20 mouse cellular contexts compared by ENCODE assay signal in genomic region chr11:114723030-114723429, GRCm38 (mm10). TPM values are rescaled to one million over a fixed set of nuclear protein-coding genes. Genes with fewer than 3 reads are reported as not detected.
DNase-seq lines count a peak whose midpoint lies in the region; ATAC-seq and TF ChIP-seq lines count a peak whose summit lies in the region.
"Had no signal": no experiment of that assay in that cellular context is flagged by ENCODE, and none has a peak within 500 bp of the region (broad histone marks: within the 10 kb centered on the region; RNA-seq: fewer than 3 reads in every experiment).

No protein-coding gene starts in this region.

- WGBS in neural tube, embryonic 15.5 days: 79% methylated on average over 13 of the region's 13 CpGs

- no peak overlapping the region for H3K27ac ChIP-seq in gastrocnemius, adult 2 months
- no peak overlapping the region for H3K27ac ChIP-seq in CH12.LX (ENCODE audit: insufficient read depth, low read depth)
- H3K27ac ChIP-seq in neural tube, embryonic 15.5 days (replicated peaks): no peak overlapping the region
- H3K27ac ChIP-seq: heart, embryonic 13.5 days; kidney, postnatal 0 days; limb, embryonic 15.5 days; neural tube, embryonic 12.5 days had no signal

- no peak for TF ChIP-seq CTCF in gastrocnemius, adult 2 months (IDR thresholded peaks at IDR 0.05)
- TF ChIP-seq CTCF in CH12.LX (conservative IDR thresholded peaks at IDR 0.05 in 1 of 2, IDR thresholded peaks at IDR 0.05 in 1 of 2; ENCODE audit: low read depth in 2 of 2, low read length in 2 of 2): no peak

- dilution Hi-C loops in CH12.LX (cut with MboI; ENCODE audit: extremely low pct_ligation_motif_present, extremely low pct_unique_long_range_greater_than_20kb, low sequenced_read_pairs): no loop called here

- no peak for ATAC-seq in neural tube, embryonic 15.5 days (ENCODE audit: low FRiP score)
- ATAC-seq: intestine, embryonic 16.5 days; liver, postnatal 0 days; midbrain, embryonic 16.5 days had no signal

- no peak overlapping the region for H3K9ac ChIP-seq in CH12.LX (ENCODE audit: insufficient read depth, low read depth)
- H3K9ac ChIP-seq in neural tube, embryonic 15.5 days (replicated peaks): no peak overlapping the region
- H3K9ac ChIP-seq: heart, embryonic 13.5 days; limb, embryonic 15.5 days; liver, postnatal 0 days; neural tube, embryonic 12.5 days had no signal

- H3K9me3 ChIP-seq in CH12.LX (replicated peaks; ENCODE audit: low read length): peaks cover 8% of the 10 kb centered on the region
- H3K9me3 ChIP-seq in neural tube, embryonic 15.5 days (replicated peaks): no peaks in the 10 kb centered on the region
- H3K9me3 ChIP-seq: heart, embryonic 13.5 days; limb, embryonic 15.5 days; neural tube, embryonic 12.5 days had no signal

- peak; percentile 62 for TF ChIP-seq EP300 in CH12.LX (IDR thresholded peaks at IDR 0.05; ENCODE audit: low read length)

- no peak for TF ChIP-seq RAD21 in CH12.LX (IDR thresholded peaks at IDR 0.05; ENCODE audit: low read depth, low read length)

- H3K4me3 ChIP-seq in gastrocnemius, adult 2 months: no peak overlapping the region
- no peak overlapping the region for H3K4me3 ChIP-seq in CH12.LX (replicated peaks in 1 of 3; ENCODE audit: low read depth in 2 of 3, low read length in 2 of 3, poor library complexity in 1 of 3)
- H3K4me3 ChIP-seq in neural tube, embryonic 15.5 days (replicated peaks): no peak overlapping the region
- H3K4me3 ChIP-seq: heart, embryonic 13.5 days; limb, embryonic 15.5 days; neural tube, embryonic 12.5 days had no signal

- peak; percentile 39 for DNase-seq in gastrocnemius, adult 2 months
- no peak for DNase-seq in gastrocnemius, postnatal 10 days
- DNase-seq in CH12.LX (ENCODE audit: extremely low read depth): peak; percentile 75
- DNase-seq in adrenal gland, adult 8-10 months: peak; percentile 82
- peak; percentile 22 for DNase-seq in fibroblast of lung, adult 2 months (ENCODE audit: low read depth)
- DNase-seq in right cerebral cortex, postnatal 36 days (ENCODE audit: low spot score in 2 of 2): no peak
- DNase-seq in neural tube, embryonic 10.5 days (ENCODE audit: extremely low spot score, low spot score): no peak
- DNase-seq: cerebellum, postnatal 14 days; liver, postnatal 0 days; retina, postnatal 1 day had no signal

- H3K27me3 ChIP-seq in CH12.LX (replicated peaks): peaks cover 17% of the 10 kb centered on the region
- no peaks in the 10 kb centered on the region for H3K27me3 ChIP-seq in neural tube, embryonic 15.5 days (replicated peaks)
- H3K27me3 ChIP-seq: heart, embryonic 13.5 days; neural tube, embryonic 12.5 days had no signal

- no peak for TF ChIP-seq POLR2A in CH12.LX (IDR thresholded peaks at IDR 0.05; ENCODE audit: low read depth, low read length)

- H3K4me1 ChIP-seq in CH12.LX (ENCODE audit: control insufficient read depth in 1 of 2, insufficient read depth in 2 of 2): peaks cover 12 to 18% of the 10 kb centered on the region in 2 experiments
- H3K4me1 ChIP-seq in neural tube, embryonic 15.5 days: peaks cover 17% of the 10 kb centered on the region

- no peak overlapping the region for H3K4me2 ChIP-seq in CH12.LX (ENCODE audit: insufficient read depth, low read depth, poor library complexity, severe bottlenecking)
- no peak overlapping the region for H3K4me2 ChIP-seq in neural tube, embryonic 15.5 days
- H3K4me2 ChIP-seq: heart, embryonic 13.5 days; limb, embryonic 15.5 days; neural tube, embryonic 12.5 days had no signal

- in situ Hi-C loops in CH12.LX (cut with MboI; ENCODE audit: low pct_ligation_motif_present, low pct_unique_long_range_greater_than_20kb, low sequenced_read_pairs): no loop called here

- no peaks in the 10 kb centered on the region for H3K79me2 ChIP-seq in CH12.LX (replicated peaks; ENCODE audit: control insufficient read depth, extremely low read depth, insufficient read depth, poor library complexity, severe bottlenecking)

- H3K36me3 ChIP-seq in CH12.LX (replicated peaks in 1 of 2; ENCODE audit: control insufficient read depth in 1 of 2, insufficient read depth in 1 of 2, low read length in 1 of 2): no peaks in the 10 kb centered on the region
- 0 out of 2 replicates have a peak, but pooled peaks cover 3% of the 10 kb centered on the region for H3K36me3 ChIP-seq in neural tube, embryonic 15.5 days
- H3K36me3 ChIP-seq: heart, embryonic 13.5 days; neural tube, embryonic 12.5 days had no signal

- intact Hi-C loops in gastrocnemius, adult 2 months (cut with DNase I): no loop called here

TF ChIP-seq in CH12.LX, 34 proteins besides CTCF, POLR2A, EP300 and RAD21:
- TF ChIP-seq KAT2A (IDR thresholded peaks at IDR 0.05; ENCODE audit: insufficient replicate concordance, low read length) (0 out of 2 replicates have a peak, but pooled peaks have one; percentile 35), MYC (IDR thresholded peaks at IDR 0.05; ENCODE audit: low read depth, low read length) (0 out of 2 replicates have a peak, but pooled peaks have one; percentile 29), USF1 (IDR thresholded peaks at IDR 0.05; ENCODE audit: low read depth, low read length) (peak; percentile 37), MAZ (IDR thresholded peaks at IDR 0.05; ENCODE audit: low read depth, low read length) (0 out of 2 replicates have a peak, but pooled peaks have one; percentile 42), MAFK (IDR thresholded peaks at IDR 0.05; ENCODE audit: insufficient replicate concordance, low read length) (peak; percentile 47; the same call in 1 of the 2 replicates), MEF2A (IDR thresholded peaks at IDR 0.05; ENCODE audit: borderline replicate concordance, low read depth, low read length) (peak; percentile 28; the same call in 1 of the 2 replicates), ZC3H11A (IDR thresholded peaks at IDR 0.05; ENCODE audit: low read depth, low read length) (no peak), NRF1 (IDR thresholded peaks at IDR 0.05; ENCODE audit: low read depth, low read length) (peak; percentile 42; the same call in 1 of the 2 replicates), CHD2 (IDR thresholded peaks at IDR 0.05; ENCODE audit: low read length) (no peak), ELF1 (IDR thresholded peaks at IDR 0.05; ENCODE audit: low read depth, low read length) (no peak), RCOR1 (conservative IDR thresholded peaks at IDR 0.05; ENCODE audit: low read depth, low read length) (peak; percentile 73; the same call in 1 of the 2 replicates), IRF4 (IDR thresholded peaks at IDR 0.05; ENCODE audit: low read depth, low read length) (peak; percentile 72), MAX (IDR thresholded peaks at IDR 0.05; ENCODE audit: low read length) (peak; percentile 64), MXI1 (IDR thresholded peaks at IDR 0.05; ENCODE audit: low read depth, low read length) (no peak), TCF12 (IDR thresholded peaks at IDR 0.05; ENCODE audit: low read depth, low read length) (no peak), JUN (IDR thresholded peaks at IDR 0.05; ENCODE audit: insufficient read depth, low read depth, low read length) (peak; percentile 68; the same call in 1 of the 2 replicates), BHLHE40 (IDR thresholded peaks at IDR 0.05; ENCODE audit: low read depth, low read length) (peak; percentile 99), SIN3A (IDR thresholded peaks at IDR 0.05; ENCODE audit: low read length) (0 out of 2 replicates have a peak, but pooled peaks have one; percentile 36), ETS1 (conservative IDR thresholded peaks at IDR 0.05; ENCODE audit: low read depth, low read length) (peak; percentile 96)

RNA-seq across cellular contexts. Expression of gene Dnaic2, which starts 4.2 kb away (rescaled TPM):
- under 1 TPM; 0.08 to 0.14 TPM for total RNA-seq in gastrocnemius, adult 2 months (2021)
- 1 to 10 TPM; 1.0 to 1.1 TPM for total RNA-seq in gastrocnemius, postnatal 10 days (2021)
- 0.17 and 0.59 TPM in 2 replicates for total RNA-seq in CH12.LX (2012; rRNA removed)
- 0.93 and 1.2 TPM in 2 replicates for total RNA-seq in CH12.LX (2014; rRNA removed)
- 0.45 and 0.83 TPM in 2 replicates for polyA plus RNA-seq in CH12.LX (2012; ENCODE audit: insufficient read length, low read depth)
- under 1 TPM; 0.38 to 0.51 (median 0.42) TPM for total RNA-seq in adrenal gland, adult 8-10 months (2022)
- 1.7 and 1.9 TPM in 2 replicates for polyA plus RNA-seq in neural tube, embryonic 15.5 days (2015; fragmentation: Nextera tagmentation; extraction: Ambion mirVana)
- total RNA-seq: granulocyte monocyte progenitor cell, adult 5-6 weeks; megakaryocyte progenitor cell, adult 5-6 weeks; MEL had no signal

RNA-seq across cellular contexts. Expression of gene Kif19a, which starts 42.2 kb away (rescaled TPM):
- under 1 TPM; 0.54 to 0.56 TPM for total RNA-seq in gastrocnemius, adult 2 months (2021)
- total RNA-seq in gastrocnemius, postnatal 10 days (2021): 1 to 10 TPM; 3.2 to 4.2 TPM
- total RNA-seq in CH12.LX (2012; rRNA removed) (5.8 and 8.2 TPM in 2 replicates), CH12.LX (2014; rRNA removed) (0.66 and 1.9 TPM in 2 replicates)
- polyA plus RNA-seq in CH12.LX (2012; ENCODE audit: insufficient read length, low read depth): 0.68 and 1.4 TPM in 2 replicates
- total RNA-seq in adrenal gland, adult 8-10 months (2022): 1 to 10 TPM in 1 of 4 experiments, under 1 TPM in 3; 0.38 to 1.3 (median 0.76) TPM
- polyA plus RNA-seq in neural tube, embryonic 15.5 days (2015; fragmentation: Nextera tagmentation; extraction: Ambion mirVana): 0.47 and 1.0 TPM in 2 replicates
- total RNA-seq: granulocyte monocyte progenitor cell, adult 5-6 weeks; megakaryocyte progenitor cell, adult 5-6 weeks; MEL had no signal

RNA-seq across cellular contexts. Expression of gene Ttyh2, which starts 47.8 kb away (rescaled TPM):
- 10 to 100 TPM; 15.7 to 17.4 TPM for total RNA-seq in gastrocnemius, adult 2 months (2021)
- 10 to 100 TPM; 74.5 to 75.9 TPM for total RNA-seq in gastrocnemius, postnatal 10 days (2021)
- total RNA-seq in CH12.LX (2012; rRNA removed): 1.4 TPM in 2 replicates
- total RNA-seq in CH12.LX (2014; rRNA removed): 0.82 and 1.2 TPM in 2 replicates
- polyA plus RNA-seq in CH12.LX (2012; ENCODE audit: insufficient read length, low read depth): 2.4 TPM in 2 replicates
- 100 to 1,000 TPM in 2 of 4 experiments, 10 to 100 TPM in 2; 75.1 to 107 (median 88.6) TPM for total RNA-seq in adrenal gland, adult 8-10 months (2022)
- polyA plus RNA-seq in neural tube, embryonic 15.5 days (2015; fragmentation: Nextera tagmentation; extraction: Ambion mirVana): 30.0 and 31.0 TPM in 2 replicates

RNA-seq across cellular contexts. Expression of gene Rpl38, which starts 54.7 kb away (rescaled TPM):
- total RNA-seq in gastrocnemius, adult 2 months (2021): 100 to 1,000 TPM; 544 to 670 TPM
- total RNA-seq in gastrocnemius, postnatal 10 days (2021): 1,000 to 10,000 TPM in 1 of 2 experiments, 100 to 1,000 TPM in 1; 978 to 1,057 TPM
- total RNA-seq in CH12.LX (2012; rRNA removed): 5,484 and 5,556 TPM in 2 replicates
- 3,381 and 4,204 TPM in 2 replicates for total RNA-seq in CH12.LX (2014; rRNA removed)
- polyA plus RNA-seq in CH12.LX (2012; ENCODE audit: insufficient read length, low read depth): 1,021 and 1,435 TPM in 2 replicates
- total RNA-seq in adrenal gland, adult 8-10 months (2022): 1,000 to 10,000 TPM; 1,051 to 1,434 (median 1,137) TPM
- polyA plus RNA-seq in neural tube, embryonic 15.5 days (2015; fragmentation: Nextera tagmentation; extraction: Ambion mirVana): 804 and 844 TPM in 2 replicates

Comparison
In these comparisons a context has a peak if more than half of its experiments do, and no peak if none do; other contexts are left out.
1. DNase-seq: peak in gastrocnemius, adult 2 months (single experiment), CH12.LX (single experiment), adrenal gland, adult 8-10 months (single experiment) and fibroblast of lung, adult 2 months (single experiment); none in gastrocnemius, postnatal 10 days (single experiment), right cerebral cortex, postnatal 36 days (0 of 2) and neural tube, embryonic 10.5 days (single experiment).
2. RNA of gene Ttyh2, which starts 47.8 kb away (total RNA-seq): 75.1 to 107 TPM in adrenal gland, adult 8-10 months, 74.5 to 75.9 TPM in gastrocnemius, postnatal 10 days and 15.7 to 17.4 TPM in gastrocnemius, adult 2 months; 0.82 to 1.4 TPM in CH12.LX; every median in the first group is over 4 times any median in the second.